Mouse (Mus musculus) cerebellum, adult 9-11 months (tissue): ENCODE measurements at regions not wholly inside any gene's neighbourhood (a gene's known extent, or its start where the extent isn't known, plus 50 kb on each side); places are given as distances from the start of the nearest gene placed in this dataset.

ENCODE experiments used
- DNase-seq: peaks from one replicate; pipeline ENCODE4 v3.0.0; 2022

DNA sequence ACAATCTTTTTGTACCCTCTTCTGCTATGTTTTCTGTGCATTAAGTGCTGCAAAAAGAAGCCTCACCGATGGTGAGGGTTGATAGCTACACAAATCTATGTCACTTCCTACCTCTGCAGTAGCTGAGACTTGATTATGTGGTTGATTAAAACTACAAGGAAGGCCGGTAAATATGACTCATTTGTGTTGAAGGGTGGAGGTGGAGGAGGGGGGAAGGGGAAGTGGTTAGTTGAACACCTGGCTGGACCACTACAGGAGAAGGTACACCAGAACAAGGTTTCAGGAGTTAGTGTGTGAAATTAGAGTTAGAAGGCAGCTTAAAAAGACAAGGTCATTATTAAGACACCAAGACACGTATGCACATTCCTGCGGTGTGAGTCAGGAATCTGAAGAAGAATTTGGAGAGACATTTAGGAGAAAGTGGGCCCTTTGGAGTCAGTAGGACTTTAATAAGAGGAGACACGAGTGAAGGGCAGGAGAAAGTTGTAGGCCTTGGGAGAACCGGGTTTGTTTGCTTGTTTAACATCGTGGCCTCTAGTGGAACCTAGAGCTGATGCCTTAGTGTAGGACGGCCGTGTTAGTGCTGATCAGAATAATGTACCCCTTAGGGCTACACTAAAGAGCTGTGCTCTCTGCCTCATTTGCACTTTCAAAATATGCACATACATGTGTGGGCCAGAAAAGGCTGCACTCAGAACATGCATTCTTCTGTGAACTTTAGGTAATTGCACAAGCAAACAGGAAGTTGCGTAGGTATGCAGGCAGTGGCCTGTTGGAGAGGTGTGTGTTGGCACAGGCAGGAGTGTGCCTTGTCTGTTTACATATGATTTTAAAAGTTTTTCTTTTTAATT lies 108.5 kb upstream of the Jag1 start:
- no peak for DNase-seq

DNA sequence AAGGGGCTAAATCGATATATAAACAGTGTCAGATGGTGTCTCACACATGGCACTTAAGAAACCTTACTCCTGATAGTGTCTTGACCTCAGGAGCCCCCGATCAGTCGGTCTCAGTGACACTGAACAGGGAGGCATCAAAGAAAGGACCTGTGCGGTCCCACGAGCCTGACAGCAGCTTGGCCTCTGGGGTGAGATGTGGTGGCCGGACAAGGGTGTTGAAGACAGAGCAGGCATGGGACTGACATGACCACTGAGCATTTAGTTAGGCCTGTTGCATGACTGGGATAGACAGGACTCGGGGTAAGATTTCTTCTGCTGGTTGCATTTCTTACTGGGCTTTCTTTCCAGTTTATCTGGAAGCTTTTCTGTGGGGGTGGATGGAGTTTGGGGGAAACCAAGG lies 99.3 kb upstream of the Jag1 start:
- DNase-seq: no peak

DNA sequence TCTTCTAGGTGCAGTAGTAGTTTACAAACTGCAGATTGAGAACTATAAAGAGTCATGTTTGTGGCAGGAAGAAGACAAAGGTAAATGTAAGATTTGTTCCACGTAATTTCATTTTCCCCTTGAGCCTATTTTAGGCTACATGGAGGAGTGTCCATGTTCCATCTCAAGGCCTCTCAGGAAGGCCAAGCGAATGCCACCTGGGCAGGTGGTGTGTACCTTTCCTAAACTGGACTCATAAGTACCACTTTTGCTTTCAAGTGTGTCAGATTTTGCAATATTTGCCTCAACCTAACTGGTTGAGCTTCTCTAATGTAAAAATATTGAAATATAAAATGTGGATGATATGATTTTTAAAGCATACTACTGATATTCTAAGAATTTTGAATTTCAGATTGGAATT lies 91.4 kb upstream of the Jag1 start:
- DNase-seq: no peak

DNA sequence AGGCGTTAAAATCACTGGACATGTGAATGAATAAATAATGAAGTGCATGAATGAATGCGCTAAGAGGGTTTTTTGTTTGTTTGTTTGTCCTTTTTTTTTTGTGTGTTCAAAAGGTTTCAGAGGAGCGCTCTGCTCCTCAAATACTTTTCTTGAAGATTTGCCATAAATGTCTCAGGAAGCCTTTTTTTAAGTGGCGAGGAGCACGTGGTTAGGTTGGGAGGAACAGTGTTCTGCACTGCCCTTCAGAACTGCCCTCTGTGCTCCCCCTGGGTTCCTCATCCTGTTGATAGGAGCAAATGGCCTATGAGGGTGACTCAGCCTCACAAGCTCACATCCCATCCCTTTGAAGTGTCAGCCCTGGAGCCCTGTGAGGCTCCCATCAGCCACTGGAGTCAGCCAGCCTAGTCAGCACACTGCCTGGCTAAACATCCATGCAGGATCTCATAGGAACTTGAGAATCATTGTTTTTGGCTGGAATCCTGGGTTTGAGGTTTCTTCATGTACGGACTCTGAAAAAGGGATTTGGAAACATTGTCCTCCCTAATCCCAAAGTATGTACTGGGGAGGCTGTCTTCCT lies 87.9 kb upstream of the Jag1 start:
- no peak for DNase-seq

DNA sequence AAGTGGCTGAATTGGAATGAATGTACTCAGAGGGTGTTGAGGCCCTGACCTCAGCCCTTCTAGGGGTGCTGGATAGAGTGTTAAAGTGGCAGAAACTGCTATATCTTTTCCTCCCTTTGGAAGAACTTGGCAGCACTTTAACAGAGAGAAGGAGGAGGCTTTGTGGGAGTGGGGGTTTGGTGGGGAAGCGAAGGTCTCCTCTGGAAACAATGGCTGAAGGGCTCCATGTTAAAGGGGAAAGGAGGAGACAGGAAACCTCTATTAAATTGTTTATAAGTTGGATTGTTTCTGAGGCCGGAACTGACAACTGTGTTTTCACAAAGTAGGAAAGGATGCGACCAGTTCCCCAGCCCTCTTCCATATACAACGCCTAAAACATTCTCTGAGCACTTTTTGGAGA lies 83.7 kb upstream of the Jag1 start:
- DNase-seq: no peak

DNA sequence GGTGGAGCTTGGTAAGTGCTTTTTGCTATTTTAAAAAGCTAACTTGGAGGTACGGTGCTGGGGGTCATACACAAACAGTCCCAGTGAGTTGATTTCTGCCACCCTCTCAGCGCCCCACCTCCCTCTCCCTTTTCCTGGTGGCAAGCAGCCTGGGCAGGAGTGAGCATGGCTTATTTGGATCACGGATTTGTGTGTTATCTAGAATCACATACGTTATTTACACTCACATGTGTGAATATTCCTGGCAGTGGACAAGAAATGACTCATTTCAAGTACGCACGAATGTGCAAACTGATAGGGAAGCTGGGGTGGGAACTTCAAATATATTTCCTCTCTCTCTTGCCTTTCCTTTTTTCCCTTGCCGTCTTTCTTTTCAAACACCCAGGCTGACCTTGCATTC lies 75.7 kb upstream of the Jag1 start:
- DNase-seq: no peak

DNA sequence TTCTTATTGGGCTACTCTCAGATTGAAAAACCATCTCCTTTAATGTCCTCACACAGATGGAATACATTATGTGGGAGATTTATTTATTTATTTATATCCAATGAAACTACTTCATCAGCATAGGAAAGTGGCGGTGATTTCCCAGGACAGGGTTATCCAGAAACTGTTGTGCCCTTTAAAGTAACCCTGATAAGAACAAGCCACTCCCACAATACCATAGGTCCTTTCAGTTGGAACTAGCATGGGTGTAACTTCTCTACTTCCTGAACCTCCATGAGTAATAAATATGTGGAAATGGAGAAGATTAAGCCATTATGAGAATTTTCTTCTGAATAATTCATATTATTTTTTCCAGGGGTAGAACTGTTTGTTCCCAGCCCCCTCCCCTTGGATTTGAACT lies 52.7 kb upstream of the Jag1 start:
- DNase-seq: no peak

DNA sequence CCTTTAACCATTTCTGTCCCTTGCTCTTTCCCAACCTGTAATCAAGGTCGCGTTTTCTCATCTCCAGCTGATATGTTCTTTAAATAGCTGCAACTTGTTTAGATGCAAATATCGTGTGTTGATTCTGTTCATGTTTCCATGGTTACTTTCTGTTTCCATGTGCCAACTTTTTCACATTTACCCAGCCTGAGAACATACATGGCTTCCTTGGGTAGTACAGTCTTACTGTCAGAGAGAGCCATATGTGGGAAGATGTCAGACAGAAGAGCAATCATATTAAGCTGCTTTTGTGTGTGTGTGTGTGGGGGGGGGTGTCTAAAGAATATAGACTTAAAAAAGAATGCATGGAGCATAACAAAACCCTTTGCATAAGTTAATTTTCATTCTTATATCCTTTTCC lies 52.2 kb upstream of the Jag1 start:
- DNase-seq: no peak
